Mouse (Mus musculus) heart, postnatal 0 days (tissue): Measurements from ENCODE around the gene Zfp609. TPM values are rescaled to one million over a fixed set of nuclear protein-coding genes. Genes with fewer than 3 reads are reported as not detected.

ENCODE experiments used
- ATAC-seq: fragments of 200-750 bp; cut with Nextera tagmentation; 2 replicates; pipeline ENCODE4 v1.8.0; 2017; ENCODE audit warnings: low read depth, moderate number of reproducible peaks, moderate library complexity; ENCODE audit not compliant: insufficient read depth
- DNase-seq: peaks from one replicate; pipeline ENCODE4 v3.0.0-alpha.2; 2016; ENCODE audit warnings: low spot score
- H3K27ac ChIP-seq: fragments of 300-500 bp; sonication (generic); 2 replicates; pipeline ENCODE4 v1.5.1; 2014; ENCODE audit warnings: low read depth, mild to moderate bottlenecking
- H3K27me3 ChIP-seq: fragments of 300-500 bp; sonication (generic); 2 replicates; pipeline ENCODE4 v1.6.1; 2014; ENCODE audit warnings: low read length, mixed read lengths; ENCODE audit not compliant: control insufficient read depth, insufficient read depth
- H3K36me3 ChIP-seq: fragments of 300-500 bp; sonication (generic); replicated peaks from 2 replicates; pipeline ENCODE4 v1.6.1; 2014; ENCODE audit warnings: low read length, mixed read lengths; ENCODE audit not compliant: control insufficient read depth, insufficient read depth
- H3K4me1 ChIP-seq: fragments of 300-500 bp; sonication (generic); 2 replicates; pipeline ENCODE4 v1.6.1; 2014; ENCODE audit warnings: antibody characterized with exemption; ENCODE audit not compliant: control insufficient read depth, insufficient read depth
- H3K4me2 ChIP-seq: fragments of 300-500 bp; sonication (generic); 2 replicates; pipeline ENCODE4 v1.6.1; 2014; ENCODE audit warnings: low read depth, mild to moderate bottlenecking, low read length, moderate library complexity
- H3K4me3 ChIP-seq: fragments of 300-500 bp; sonication (generic); 2 replicates; pipeline ENCODE4 v1.5.1; 2014; ENCODE audit warnings: low read depth, low read length
- H3K9ac ChIP-seq: fragments of 300-500 bp; sonication (generic); replicated peaks from 2 replicates; pipeline ENCODE4 v1.6.1; 2014; ENCODE audit warnings: low read depth, low read length, mixed read lengths
- H3K9me3 ChIP-seq: fragments of 300-500 bp; sonication (generic); replicated peaks from 2 replicates; pipeline ENCODE4 v1.6.1; 2016; ENCODE audit warnings: low read length; ENCODE audit not compliant: control insufficient read depth
- CTCF ChIP-seq: IDR thresholded peaks from 2 replicates; pipeline ENCODE4 v1.5.1; 2016; ENCODE audit warnings: antibody characterized with exemption, control low read depth, low read depth
- EP300 ChIP-seq: IDR thresholded peaks from 2 replicates; pipeline ENCODE4 v1.6.1; 2016; ENCODE audit warnings: antibody characterized with exemption, low read depth
- WGBS: fragments of 180-500 bp; shearing (Covaris S2); extraction: QIAGEN DNeasy Blood & Tissue Kit; methylation state at CpG from one replicate; pipeline ENCODE4 v1.1.7; 2014; 5-methylcytosine and 5-hydroxymethylcytosine counted together
- polyA plus RNA-seq: library from polyadenylated mRNA; unstranded; fragments of >200 nt; fragmentation: Nextera tagmentation; extraction: Ambion mirVana; gene quantifications from 2 replicates; pipeline ENCODE4 v1.2.1, GENCODE M21; 2015
- total RNA-seq: library from RNA; depleted of rRNA; stranded (reverse); fragments of >200 nt; gene quantifications from 2 replicates; pipeline ENCODE4 v1.2.3, GENCODE M21; 2014; ENCODE audit warnings: low replicate concordance

The Zfp609 gene
- total and polyA plus RNA-seq, 2 experiments from 2014 or later: 2.9 to 7.6 TPM

DNA sequence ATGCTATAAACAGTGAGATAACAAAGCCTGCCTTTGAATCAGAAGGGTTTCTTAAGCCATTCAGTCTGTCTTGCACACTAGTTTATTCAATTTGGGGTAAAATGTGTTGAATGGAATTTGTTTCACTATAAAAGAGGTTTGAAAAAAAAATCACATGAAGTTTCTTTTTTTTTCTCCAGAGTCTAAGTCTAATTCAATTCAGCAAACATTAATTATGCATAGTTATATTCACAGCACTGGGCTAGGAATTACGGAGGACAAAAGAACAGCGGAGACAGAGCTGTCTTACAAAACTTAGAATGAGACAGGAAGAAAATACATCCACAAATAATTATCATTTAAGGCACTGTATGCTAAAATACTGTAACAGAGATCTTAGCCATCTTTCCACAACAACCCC is 9.0 kb downstream of the Zfp609 start:
- Histone ChIP-seq H3K36me3 (peaks cover 3% of the 10 kb centered on the region; the same call in 1 of the 2 replicates), H3K9ac (no peak overlapping the region), H3K4me1 (peaks cover 8% of the 10 kb centered on the region), H3K27ac (peak overlapping the region; percentile 46; the same call in 1 of the 2 replicates), H3K27me3 (no peaks in the 10 kb centered on the region), H3K4me3 (no peak overlapping the region), H3K4me2 (no peak overlapping the region), H3K9me3 (no peaks in the 10 kb centered on the region)
- TF ChIP-seq EP300: no peak
- no peak for TF ChIP-seq CTCF
- WGBS: 83% methylated on average over 2 of the region's 2 CpGs
- DNase-seq (no peak), ATAC-seq (no peak)

DNA sequence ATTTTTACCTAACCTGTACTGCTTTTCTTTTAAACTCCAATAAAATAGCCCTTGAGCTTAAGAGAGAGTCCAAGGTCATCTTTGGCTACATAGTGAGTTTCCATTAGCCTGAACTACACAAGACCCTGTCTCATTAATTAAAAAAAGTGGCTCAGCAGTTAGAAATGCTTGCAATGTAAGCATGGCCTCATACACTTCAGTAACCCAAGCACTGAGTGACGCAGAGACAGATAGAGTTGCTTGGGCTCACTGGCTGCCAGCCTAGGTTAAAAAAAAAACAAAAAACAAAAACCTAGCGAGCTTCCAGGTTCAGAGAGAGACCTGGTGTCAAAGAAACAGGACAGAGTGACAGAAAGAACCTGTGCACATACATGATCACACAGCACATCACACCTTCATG is 14.5 kb downstream of the Zfp609 start:
- DNase-seq: peak; percentile 83

DNA sequence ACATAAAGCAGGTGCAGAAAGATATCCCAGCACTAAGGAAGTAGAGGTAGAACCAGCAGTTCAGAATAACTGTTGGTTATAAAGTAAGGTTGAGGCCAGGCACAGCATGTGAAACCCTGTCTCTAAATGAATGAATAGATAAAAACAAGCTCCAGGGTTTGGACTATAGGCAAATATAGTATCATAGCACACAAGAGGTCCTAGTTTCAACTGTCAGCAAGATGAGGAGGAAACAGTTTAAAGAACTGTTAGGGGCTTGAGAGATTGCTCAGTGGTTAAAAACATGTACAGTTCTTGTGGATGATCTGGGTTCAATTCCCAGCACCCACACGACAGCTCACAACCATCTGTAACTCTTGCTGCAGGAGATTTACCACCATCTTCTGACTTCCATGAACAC is 15.6 kb downstream of the Zfp609 start:
- 85% methylated on average over 1 of the region's 1 CpGs for WGBS
- Histone ChIP-seq H3K27ac (peak overlapping the region; percentile 95; the same call in 1 of the 2 replicates), H3K27me3 (no peaks in the 10 kb centered on the region), H3K4me1 (peaks cover 26% of the 10 kb centered on the region; the same call in 1 of the 2 replicates), H3K9me3 (no peaks in the 10 kb centered on the region), H3K4me3 (no peak overlapping the region), H3K4me2 (no peak overlapping the region), H3K36me3 (peaks cover 3% of the 10 kb centered on the region; the same call in 1 of the 2 replicates), H3K9ac (no peak overlapping the region)
- ATAC-seq (no peak), DNase-seq (no peak)
- TF ChIP-seq CTCF: no peak
- no peak for TF ChIP-seq EP300

More for the DNA sequence above, 14.5 kb downstream of the Zfp609 start:
- no peaks in the 10 kb centered on the region for H3K27me3 ChIP-seq
- no peak for TF ChIP-seq CTCF
- TF ChIP-seq EP300: no peak
- H3K9ac ChIP-seq: 0 out of 2 replicates have a peak overlapping the region, but pooled peaks have one; percentile 17
- peak; percentile 92 for ATAC-seq
- H3K4me3 ChIP-seq: no peak overlapping the region
- H3K27ac ChIP-seq: peak overlapping the region; percentile 95
- WGBS: 16% methylated on average over 2 of the region's 2 CpGs
- no peak overlapping the region for H3K4me2 ChIP-seq
- peaks cover 3% of the 10 kb centered on the region; the same call in 1 of the 2 replicates for H3K36me3 ChIP-seq
- H3K4me1 ChIP-seq: peaks cover 22% of the 10 kb centered on the region; the same call in 1 of the 2 replicates
- H3K9me3 ChIP-seq: no peaks in the 10 kb centered on the region

DNA sequence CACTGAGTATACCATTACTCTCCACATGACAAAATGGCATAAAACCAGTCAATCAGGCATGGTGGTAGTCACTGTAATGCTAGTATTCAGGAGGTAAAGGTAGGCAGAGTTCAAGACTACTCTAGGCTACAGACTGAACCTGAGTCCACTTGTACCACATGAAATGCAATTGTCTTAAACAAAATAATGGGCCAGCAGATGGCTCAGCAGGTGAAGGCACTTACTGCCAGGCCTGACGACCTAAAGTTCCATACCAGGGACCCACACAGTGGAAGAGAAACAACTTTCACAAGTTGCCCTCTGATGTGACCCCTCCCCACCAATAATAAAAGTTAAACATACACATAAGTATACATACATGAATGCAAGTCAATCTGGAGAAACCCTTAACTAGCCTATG is 19.5 kb downstream of the Zfp609 start:
- ATAC-seq: no peak
- H3K9ac ChIP-seq: no peak overlapping the region
- DNase-seq: no peak
- H3K4me1 ChIP-seq: peaks cover 34% of the 10 kb centered on the region
- 67% methylated on average over 1 of the region's 1 CpGs for WGBS
- TF ChIP-seq EP300 (no peak), CTCF (no peak)
- H3K27ac ChIP-seq: peak overlapping the region; percentile 36
- H3K36me3 ChIP-seq: no peaks in the 10 kb centered on the region
- H3K4me2 ChIP-seq: no peak overlapping the region
- no peak overlapping the region for H3K4me3 ChIP-seq
- H3K27me3 ChIP-seq: no peaks in the 10 kb centered on the region
- H3K9me3 ChIP-seq: no peaks in the 10 kb centered on the region

DNA sequence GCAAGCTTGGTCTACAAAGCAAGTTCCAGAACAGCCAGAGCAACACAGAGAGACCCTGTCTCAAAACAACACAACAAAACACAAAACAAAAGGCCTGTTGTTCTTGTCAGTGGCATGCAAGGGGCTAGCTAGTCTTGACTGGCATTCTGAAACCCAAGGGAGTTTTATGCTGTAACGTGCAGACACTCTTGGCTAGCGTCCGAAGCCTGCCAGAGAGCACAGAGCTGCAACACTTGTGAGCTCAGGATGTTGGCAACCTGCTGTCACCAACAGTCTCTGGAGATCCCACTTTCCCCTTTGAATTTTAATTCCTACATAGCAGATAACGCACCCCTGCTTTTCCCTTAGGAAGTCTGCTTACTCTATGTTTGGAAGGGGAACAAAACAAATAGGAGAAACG is 20.1 kb downstream of the Zfp609 start:
- no peaks in the 10 kb centered on the region for H3K9me3 ChIP-seq
- peaks cover 30% of the 10 kb centered on the region for H3K4me1 ChIP-seq
- DNase-seq (peak; percentile 54), ATAC-seq (peak; percentile 66)
- peak overlapping the region; percentile 79 for H3K27ac ChIP-seq
- no peaks in the 10 kb centered on the region for H3K27me3 ChIP-seq
- TF ChIP-seq CTCF (no peak), EP300 (no peak)
- no peak overlapping the region for H3K4me3 ChIP-seq
- WGBS: 11% methylated on average over 5 of the region's 5 CpGs
- no peak overlapping the region for H3K9ac ChIP-seq
- H3K36me3 ChIP-seq: no peaks in the 10 kb centered on the region
- H3K4me2 ChIP-seq: peak overlapping the region; percentile 27

DNA sequence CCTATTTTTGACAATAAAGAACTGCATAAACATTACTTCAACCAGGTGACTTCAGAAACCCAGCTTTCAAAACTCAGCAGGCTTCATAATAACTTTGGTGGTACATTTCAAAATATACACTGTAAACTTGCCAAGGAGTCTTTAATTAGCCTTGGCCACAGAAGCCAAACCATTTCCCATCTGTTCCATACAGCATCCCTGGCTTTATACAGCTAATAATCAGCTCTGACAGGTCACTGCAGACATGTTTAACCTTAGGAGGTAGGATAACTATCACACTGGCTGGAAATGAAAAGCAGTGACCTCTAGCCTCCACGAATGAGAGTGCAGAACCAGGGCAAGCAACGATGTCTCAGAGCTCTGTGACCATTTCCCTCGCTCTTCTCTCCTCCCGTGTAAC is 27.6 kb downstream of the Zfp609 start:
- DNase-seq: no peak
- no peak overlapping the region for H3K4me2 ChIP-seq
- peaks cover 6% of the 10 kb centered on the region; the same call in 1 of the 2 replicates for H3K36me3 ChIP-seq
- H3K9me3 ChIP-seq: no peaks in the 10 kb centered on the region
- H3K27ac ChIP-seq: peak overlapping the region; percentile 7; the same call in 1 of the 2 replicates
- WGBS: 62% methylated on average over 4 of the region's 4 CpGs
- ATAC-seq: no peak
- TF ChIP-seq EP300 (no peak), CTCF (no peak)
- H3K9ac ChIP-seq: no peak overlapping the region
- H3K4me1 ChIP-seq: peaks cover 33% of the 10 kb centered on the region
- H3K4me3 ChIP-seq: no peak overlapping the region
- no peaks in the 10 kb centered on the region for H3K27me3 ChIP-seq
